Mouse (Mus musculus) bone marrow, adult 2 months (tissue): Measurements from ENCODE around the gene Speg.

Experiments used
- CTCF ChIP-seq: fragments of 200-500 bp; IDR thresholded peaks from 2 replicates; pipeline ENCODE4 v1.5.1; 2011; ENCODE audit warnings: low read length, control low read depth; ENCODE audit not compliant: control insufficient read depth, insufficient read depth
- POLR2A ChIP-seq: fragments of 200-500 bp; IDR thresholded peaks from 2 replicates; pipeline ENCODE4 v1.6.1; 2011; ENCODE audit warnings: low read depth, mild to moderate bottlenecking, control low read depth, low read length, borderline replicate concordance; ENCODE audit not compliant: control insufficient read depth

DNA sequence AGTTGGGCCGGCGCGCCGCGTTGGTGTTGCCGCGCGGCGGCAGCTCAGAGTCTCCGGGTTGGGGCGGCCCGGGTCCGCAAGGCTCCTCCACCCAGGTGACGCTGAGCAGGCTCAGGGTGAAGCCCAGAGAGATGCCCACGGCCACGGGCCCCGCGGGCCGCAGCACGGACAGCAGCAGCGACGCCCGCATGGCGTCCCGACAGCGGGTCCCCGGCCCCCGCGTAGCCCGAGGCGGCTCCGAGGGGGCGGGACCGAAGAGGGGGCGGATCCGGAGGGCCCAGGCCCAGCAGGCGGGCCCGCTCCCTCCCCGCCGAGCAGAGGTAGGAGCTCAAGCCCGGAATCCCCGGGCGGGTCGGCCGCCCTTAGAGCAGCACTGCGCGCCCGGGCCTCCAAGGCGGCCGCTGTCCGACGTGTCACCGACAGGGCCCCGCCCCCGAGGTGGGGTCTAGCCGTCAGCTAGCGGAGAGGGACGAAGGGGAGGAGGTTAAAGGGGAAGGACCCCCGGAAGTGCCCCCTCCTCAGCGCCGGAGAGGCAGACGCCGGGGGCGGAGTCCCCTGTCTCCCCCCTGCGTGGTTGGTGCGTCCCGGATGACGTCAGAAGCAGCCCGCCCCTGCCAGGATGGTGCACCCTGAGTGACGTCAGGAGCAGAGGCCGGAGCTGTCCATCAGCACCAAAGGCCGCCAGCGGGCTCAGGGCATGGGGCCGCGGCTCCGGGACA lies 104.0 kb downstream of the Speg start, which contains the start of the genes Chpf and Tmem198:
- TF ChIP-seq CTCF (no peak), POLR2A (peak; percentile 12; the same call in 1 of the 2 replicates)
